Mouse (Mus musculus) thymus, adult 2 months (tissue): ENCODE data around the gene Ppy.

Experiments
- CTCF ChIP-seq: fragments of 200-500 bp; IDR thresholded peaks from 2 replicates; pipeline ENCODE4 v1.5.1; 2012; ENCODE audit warnings: mild to moderate bottlenecking, control low read depth, low read length, moderate library complexity, borderline replicate concordance; ENCODE audit not compliant: control insufficient read depth, poor library complexity, insufficient read depth; ENCODE audit errors: extremely low read depth
- POLR2A ChIP-seq: fragments of 200-500 bp; IDR thresholded peaks from 2 replicates; pipeline ENCODE4 v1.6.1; 2012; ENCODE audit warnings: mild to moderate bottlenecking, low read length, control low read depth, moderate library complexity; ENCODE audit not compliant: control insufficient read depth, poor library complexity, insufficient read depth; ENCODE audit errors: extremely low read depth

GRCm38 (mm10) chr11:102111576-102111975, 10.5 kb upstream of the Ppy start:
- TF ChIP-seq CTCF (no peak), POLR2A (no peak)
